Mouse (Mus musculus): ENCODE data around the gene Shisa9.

Shisa9 gene

DNA sequence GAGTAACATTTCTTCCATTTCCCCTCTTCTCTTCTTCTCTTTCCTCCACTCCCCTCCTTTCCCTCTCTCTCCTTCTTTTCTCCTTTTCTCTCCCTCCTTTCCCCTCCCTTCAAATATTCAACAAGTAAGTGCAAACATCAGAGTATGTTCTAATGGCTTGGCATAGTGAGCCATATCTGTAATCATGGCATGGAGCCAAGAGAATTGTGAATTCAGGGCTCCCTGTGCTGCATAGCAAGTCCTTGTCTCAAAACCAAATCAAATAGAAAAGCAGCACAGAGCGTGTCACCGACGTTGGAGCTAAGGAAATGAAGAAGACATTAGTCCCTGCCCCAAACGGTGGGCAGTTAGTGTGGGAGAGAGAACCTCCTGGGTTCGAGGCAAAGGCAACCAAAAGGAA is 316.6 kb downstream of the Shisa9 start:
- no peak for DNase-seq (ENCODE audit: extremely low read depth, insufficient read length, low spot score)

DNA sequence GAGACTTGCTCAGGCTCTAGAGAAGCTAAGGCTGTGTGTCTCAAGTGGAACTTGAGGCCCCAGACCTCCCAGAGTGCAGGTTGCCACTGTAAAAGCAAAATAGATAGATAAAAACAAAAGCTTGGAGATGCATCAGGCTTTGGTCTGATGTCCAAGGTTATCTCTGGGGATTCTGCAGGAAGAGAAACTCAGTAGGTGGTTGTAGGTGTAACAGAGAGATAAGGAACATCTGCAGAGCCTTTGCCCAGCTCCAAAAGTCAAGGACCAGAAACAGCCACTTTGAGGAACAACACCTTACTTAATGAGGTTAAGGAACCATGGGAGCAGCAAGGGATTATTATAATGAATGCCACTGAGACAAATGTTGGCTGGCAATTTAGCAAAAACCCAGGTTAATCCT is 319.5 kb downstream of the Shisa9 start:
- no peak for DNase-seq (ENCODE audit: extremely low read depth, insufficient read length, low spot score)

DNA sequence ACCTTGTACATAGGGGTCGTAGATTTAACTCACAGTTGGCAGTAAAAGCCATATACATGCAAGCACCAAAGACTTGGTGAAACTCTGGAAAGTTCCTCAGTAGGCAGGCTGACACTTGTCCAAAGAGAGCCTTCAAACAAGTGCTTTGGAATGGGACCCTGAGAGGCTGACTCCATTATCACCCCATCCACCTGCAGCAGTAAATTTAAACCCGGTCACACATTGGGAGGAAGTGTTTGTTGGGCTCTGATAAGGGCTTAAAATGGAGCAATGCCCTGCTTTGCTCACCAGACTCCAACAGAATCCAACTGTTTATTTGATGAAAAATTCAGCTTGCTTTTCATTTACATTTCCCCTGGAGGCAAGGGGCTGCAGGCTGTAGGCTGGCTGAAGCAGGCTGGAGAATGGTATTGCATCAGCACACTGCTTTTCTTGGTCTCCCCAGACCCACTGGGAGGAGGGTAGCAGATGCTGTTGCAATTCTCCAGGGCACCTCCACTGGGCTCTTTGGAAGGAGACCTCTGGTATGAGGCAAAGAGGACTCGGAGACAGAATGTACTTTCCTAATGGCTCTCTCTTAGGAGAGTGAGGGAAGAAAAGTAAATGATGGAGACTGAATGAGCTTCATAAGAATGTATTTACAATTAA is 323.5 kb downstream of the Shisa9 start:
- DNase-seq (ENCODE audit: extremely low read depth, insufficient read length, low spot score), result no peak

DNA sequence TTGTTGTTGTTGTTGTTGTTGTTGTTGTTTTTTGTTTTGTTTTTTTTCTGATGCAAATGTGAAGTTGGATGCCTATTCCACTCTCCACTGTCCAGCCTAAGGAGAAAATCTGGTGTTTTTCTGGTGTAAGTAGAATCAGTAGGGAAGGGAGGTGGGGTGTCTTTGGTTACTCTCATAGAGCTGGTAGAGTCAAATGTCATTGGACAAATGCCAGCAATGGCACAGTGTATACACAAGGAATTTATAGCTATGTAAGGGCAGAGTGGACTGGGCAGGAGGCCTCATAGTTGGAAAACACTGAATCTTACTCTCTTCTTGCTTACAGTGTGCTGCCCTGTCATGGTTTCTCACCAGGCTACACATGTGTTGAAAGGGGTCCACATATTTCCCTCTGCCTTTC is 325.9 kb downstream of the Shisa9 start:
- no peak for DNase-seq (ENCODE audit: extremely low read depth, insufficient read length, low spot score)

DNA sequence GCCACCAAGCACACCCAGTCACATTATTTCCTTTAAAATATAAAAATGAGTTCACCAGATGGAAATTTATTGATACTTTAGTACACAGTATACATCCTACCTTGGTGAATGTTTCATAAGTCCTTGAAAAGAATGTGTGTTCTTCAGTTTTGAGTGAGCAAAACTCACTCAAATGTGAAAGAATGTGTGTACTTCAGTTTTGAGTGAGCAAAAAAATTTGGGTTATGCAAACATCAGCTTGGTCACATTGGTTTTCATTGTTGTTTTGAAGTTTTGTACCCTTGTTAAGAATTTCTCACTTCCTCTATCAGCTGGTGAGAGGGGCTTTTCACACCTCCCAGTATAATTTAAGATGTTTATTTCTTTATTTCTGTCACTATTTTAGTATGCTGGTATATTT is 331.7 kb downstream of the Shisa9 start:
- DNase-seq (ENCODE audit: extremely low read depth, insufficient read length, low spot score), result no peak

All from 3134 (cell line).